Mouse (Mus musculus): ENCODE data around the gene Gm853. TPM values are rescaled to one million over a fixed set of nuclear protein-coding genes. Genes with fewer than 3 reads are reported as not detected.

Gene Gm853
- polyA plus RNA-seq, 1 experiment from 2014 or later: not detected

DNA sequence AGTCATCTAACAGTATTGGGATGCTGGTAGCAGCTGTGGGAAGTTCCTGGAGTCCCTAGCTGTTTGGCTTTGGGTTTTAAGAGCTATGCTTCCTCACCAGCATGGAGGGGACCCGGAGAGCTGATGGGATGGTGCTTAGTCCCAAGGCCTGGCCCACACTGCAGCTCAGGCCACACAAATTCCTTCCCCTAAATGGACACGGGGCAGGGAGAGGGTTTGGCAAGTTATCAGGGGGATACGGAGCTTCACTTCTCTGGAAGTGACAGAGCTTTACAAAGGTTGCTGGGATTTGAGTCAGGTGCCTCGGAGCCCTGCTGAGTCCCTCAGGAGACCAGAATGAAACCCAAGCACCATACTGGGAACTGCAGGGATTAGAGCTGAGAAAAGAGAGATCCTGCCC lies 60.9 kb downstream of the Gm853 start:
- 23% methylated on average over 4 of the region's 4 CpGs for WGBS
- H3K4me2 ChIP-seq (ENCODE audit: low read length): no peak overlapping the region
- H3K9me3 ChIP-seq (ENCODE audit: control insufficient read depth, low read length): no peaks in the 10 kb centered on the region
- no peak overlapping the region for H3K4me3 ChIP-seq (ENCODE audit: control insufficient read depth in 1 of 2, insufficient read depth in 1 of 2, low read depth in 1 of 2, low read length in 2 of 2)
- H3K9ac ChIP-seq (ENCODE audit: low read length): no peak overlapping the region
- H3K27ac ChIP-seq (replicated peaks in 1 of 2; ENCODE audit: control insufficient read depth in 1 of 2, insufficient read depth in 1 of 2, low read depth in 2 of 2, low read length in 2 of 2): peak overlapping the region in 1 of 2 experiments; percentile 45; a peak in 2 of 4 replicates
- H3K4me1 ChIP-seq (ENCODE audit: control insufficient read depth in 2 of 2, insufficient read depth in 2 of 2, low read length in 2 of 2): peaks cover 26 to 45% of the 10 kb centered on the region in 2 experiments
- ATAC-seq (ENCODE audit: insufficient number of reproducible peaks, insufficient read depth, low FRiP score, low read depth): no peak
- H3K36me3 ChIP-seq (ENCODE audit: control insufficient read depth, insufficient read depth, low read length): peaks cover 10% of the 10 kb centered on the region
- no peaks in the 10 kb centered on the region for H3K27me3 ChIP-seq (ENCODE audit: control insufficient read depth, insufficient read depth, low read length)

Other genes starting within 250 kb of the Gm853 start
- 1.7 and 2.6 TPM in 2 replicates for gene Adgrb2, start 237.5 kb downstream of the Gm853 start, polyA plus RNA-seq (2014; fragmentation: Nextera tagmentation; extraction: Ambion mirVana)
- 27.9 and 37.1 TPM in 2 replicates for gene Col16a1, start 174.6 kb downstream of the Gm853 start, polyA plus RNA-seq (2014; fragmentation: Nextera tagmentation; extraction: Ambion mirVana)
- 67.0 and 68.0 TPM in 2 replicates for gene Pef1, start 119.8 kb downstream of the Gm853 start, polyA plus RNA-seq (2014; fragmentation: Nextera tagmentation; extraction: Ambion mirVana)
- gene Hcrtr1, start 83.0 kb downstream of the Gm853 start, polyA plus RNA-seq (2014; fragmentation: Nextera tagmentation; extraction: Ambion mirVana): 0.15 TPM in 1 of 2 replicates, not detected in the other
- 31.5 and 34.4 TPM in 2 replicates for gene Tinagl1, start 47.3 kb downstream of the Gm853 start, polyA plus RNA-seq (2014; fragmentation: Nextera tagmentation; extraction: Ambion mirVana)
- 6.0 and 7.5 TPM in 2 replicates for gene Serinc2, start 56.8 kb upstream of the Gm853 start, polyA plus RNA-seq (2014; fragmentation: Nextera tagmentation; extraction: Ambion mirVana)
- gene Fabp3, start 86.2 kb upstream of the Gm853 start, polyA plus RNA-seq (2014; fragmentation: Nextera tagmentation; extraction: Ambion mirVana): 1,549 and 1,575 TPM in 2 replicates
- 0.74 and 1.2 TPM in 2 replicates for gene Gm10570, start 86.3 kb upstream of the Gm853 start, polyA plus RNA-seq (2014; fragmentation: Nextera tagmentation; extraction: Ambion mirVana)
- 47.9 and 50.3 TPM in 2 replicates for gene Zcchc17, start 137.5 kb upstream of the Gm853 start, polyA plus RNA-seq (2014; fragmentation: Nextera tagmentation; extraction: Ambion mirVana)
- 68.2 and 74.5 TPM in 2 replicates for gene Snrnp40, start 137.7 kb upstream of the Gm853 start, polyA plus RNA-seq (2014; fragmentation: Nextera tagmentation; extraction: Ambion mirVana)